Mouse (Mus musculus) yolk sac, embryonic 10.5 days (tissue): ENCODE measurements around the gene Hfe2.
"Not testable (repeated sequence)": the region's sequence is repeated elsewhere in the genome, so short reads cannot be mapped to it uniquely, and the experiment has no call there.

Experiments
- DNase-seq: peaks from one replicate; pipeline ENCODE4 v3.0.0-alpha.2; 2017; ENCODE audit warnings: low spot score

The Hfe2 gene

GRCm38 (mm10) chr3:96524914-96525313 is at the start of gene Hfe2:
Gene Hfe2 (plus strand): TSS chr3:96525172.
- DNase-seq = no peak

- no peak for DNase-seq
Observed at GRCm38 (mm10) chr3:96477084-96477483, 47.9 kb upstream of the Hfe2 start.

GRCm38 (mm10) chr3:96477558-96477957 is 47.4 kb upstream of the Hfe2 start:
- DNase-seq = no peak

- DNase-seq = peak; percentile 64
Observed at GRCm38 (mm10) chr3:96479249-96479648, 45.7 kb upstream of the Hfe2 start.

GRCm38 (mm10) chr3:96480684-96481270 is 44.2 kb upstream of the Hfe2 start:
- no peak for DNase-seq

- DNase-seq = no peak
Observed at GRCm38 (mm10) chr3:96481856-96482255, 43.1 kb upstream of the Hfe2 start.

- no peak for DNase-seq
Observed at GRCm38 (mm10) chr3:96482451-96482850, 42.5 kb upstream of the Hfe2 start.

- not testable (repeated sequence) for DNase-seq
Observed at GRCm38 (mm10) chr3:96483044-96483443, 41.9 kb upstream of the Hfe2 start.

- DNase-seq = no peak
Observed at GRCm38 (mm10) chr3:96483946-96484345, 41.0 kb upstream of the Hfe2 start.

- no peak for DNase-seq
Observed at GRCm38 (mm10) chr3:96484921-96485320, 40.1 kb upstream of the Hfe2 start.

- DNase-seq = no peak
Observed at GRCm38 (mm10) chr3:96485361-96485760, 39.6 kb upstream of the Hfe2 start.

- not testable (repeated sequence) for DNase-seq
Observed at GRCm38 (mm10) chr3:96486064-96486827, 38.7 kb upstream of the Hfe2 start.

GRCm38 (mm10) chr3:96486828-96487559 is 38.0 kb upstream of the Hfe2 start:
- not testable (repeated sequence) for DNase-seq

GRCm38 (mm10) chr3:96487596-96488289 is 37.2 kb upstream of the Hfe2 start:
- DNase-seq = peak; percentile 69

- not testable (repeated sequence) for DNase-seq
Observed at GRCm38 (mm10) chr3:96488290-96488906, 36.6 kb upstream of the Hfe2 start.

GRCm38 (mm10) chr3:96488907-96489629 is 35.9 kb upstream of the Hfe2 start:
- not testable (repeated sequence) for DNase-seq

GRCm38 (mm10) chr3:96489636-96490035 is 35.3 kb upstream of the Hfe2 start:
- DNase-seq = not testable (repeated sequence)

- DNase-seq = not testable (repeated sequence)
Observed at GRCm38 (mm10) chr3:96494456-96494855, 30.5 kb upstream of the Hfe2 start.

GRCm38 (mm10) chr3:96494912-96495311 is 30.1 kb upstream of the Hfe2 start:
- no peak for DNase-seq

GRCm38 (mm10) chr3:96495490-96496210 is 29.3 kb upstream of the Hfe2 start:
- DNase-seq = no peak
